Mouse (Mus musculus) MEL-GATA-1-ER (cell line): ENCODE results near the gene Plekho1.
A peak's percentile ranks its signal among the peaks of the same experiment; 100 is the strongest.
"Not testable (repeated sequence)": the region's sequence is repeated elsewhere in the genome, so short reads cannot be mapped to it uniquely, and the experiment has no call there.

Experiments used
- DNase-seq: peaks from one replicate; pipeline ENCODE4 v3.0.0-alpha.2; 2012; ENCODE audit warnings: low read depth; ENCODE audit errors: extremely low read depth

The Plekho1 gene

DNA sequence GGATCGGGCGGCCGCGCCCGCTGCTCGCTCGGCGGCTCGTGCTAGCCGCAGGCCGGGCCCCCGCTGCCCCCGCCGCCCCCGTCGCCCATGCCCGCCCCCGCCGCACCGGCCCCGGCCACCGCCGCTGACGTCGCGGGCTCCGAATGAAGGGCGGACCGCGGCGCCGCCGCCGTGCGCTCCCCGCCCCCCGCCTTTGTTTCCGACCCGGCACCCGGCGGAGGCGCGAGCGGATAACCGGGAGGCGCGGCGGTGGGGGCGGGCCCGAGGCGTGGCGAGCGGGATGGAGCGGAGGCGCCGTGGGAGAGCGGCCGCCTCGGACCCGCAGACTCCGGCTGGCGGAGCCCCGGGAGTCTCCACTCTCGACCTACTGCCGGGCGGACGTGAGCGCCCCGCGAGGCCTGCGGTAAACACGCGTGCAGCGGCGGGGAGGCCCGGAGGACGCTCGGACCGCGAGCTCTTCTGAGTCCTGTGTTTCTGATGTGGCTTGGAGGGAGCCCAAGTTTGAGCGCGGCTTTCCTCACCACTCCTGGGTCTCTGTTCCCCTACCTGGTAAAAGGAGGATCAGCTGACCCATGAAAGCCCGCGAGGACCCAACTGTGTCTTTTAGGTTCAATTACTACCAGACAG is at the start of gene Plekho1:
Plekho1 (minus strand) TSS at position 200 of the 627 bp plus-strand sequence.
- no peak for DNase-seq

DNA sequence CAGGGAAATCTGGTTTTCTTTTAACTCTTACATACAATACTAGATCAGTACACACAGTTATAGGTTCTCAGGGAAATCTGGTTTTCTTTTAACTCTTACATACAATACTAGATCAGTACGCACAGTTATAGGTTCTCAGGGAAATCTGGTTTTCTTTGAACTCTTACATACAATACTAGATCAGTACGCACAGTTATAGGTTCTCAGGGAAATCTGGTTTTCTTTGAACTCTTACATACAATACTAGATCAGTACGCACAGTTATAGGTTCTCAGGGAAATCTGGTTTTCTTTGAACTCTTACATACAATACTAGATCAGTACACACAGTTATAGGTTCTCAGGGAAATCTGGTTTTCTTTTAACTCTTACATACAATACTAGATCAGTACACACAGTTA is 48.8 kb upstream of the Plekho1 start:
- DNase-seq: not testable (repeated sequence)

- no peak for DNase-seq
Measured at GRCm38 (mm10) chr3:96043104-96043503, 47.3 kb upstream of the Plekho1 start.

- DNase-seq: no peak
Measured at GRCm38 (mm10) chr3:96041079-96041478, 45.3 kb upstream of the Plekho1 start.

DNA sequence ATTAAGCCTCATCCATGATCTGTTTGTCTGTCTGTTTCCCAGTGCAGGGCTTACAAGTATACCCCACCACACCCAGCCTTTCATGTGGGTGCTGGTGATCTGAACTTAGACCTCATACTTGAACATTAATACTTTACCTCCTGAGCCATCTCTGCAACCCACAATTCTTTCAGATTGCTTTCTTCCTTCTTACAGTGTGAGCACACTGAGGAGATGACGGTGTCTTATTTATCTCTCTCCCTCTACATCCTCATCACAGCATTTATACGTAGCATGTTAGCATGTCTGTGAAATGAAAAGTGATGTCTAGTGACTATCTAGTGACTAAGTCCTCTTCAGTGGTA is 44.8 kb upstream of the Plekho1 start:
- DNase-seq: no peak

DNA sequence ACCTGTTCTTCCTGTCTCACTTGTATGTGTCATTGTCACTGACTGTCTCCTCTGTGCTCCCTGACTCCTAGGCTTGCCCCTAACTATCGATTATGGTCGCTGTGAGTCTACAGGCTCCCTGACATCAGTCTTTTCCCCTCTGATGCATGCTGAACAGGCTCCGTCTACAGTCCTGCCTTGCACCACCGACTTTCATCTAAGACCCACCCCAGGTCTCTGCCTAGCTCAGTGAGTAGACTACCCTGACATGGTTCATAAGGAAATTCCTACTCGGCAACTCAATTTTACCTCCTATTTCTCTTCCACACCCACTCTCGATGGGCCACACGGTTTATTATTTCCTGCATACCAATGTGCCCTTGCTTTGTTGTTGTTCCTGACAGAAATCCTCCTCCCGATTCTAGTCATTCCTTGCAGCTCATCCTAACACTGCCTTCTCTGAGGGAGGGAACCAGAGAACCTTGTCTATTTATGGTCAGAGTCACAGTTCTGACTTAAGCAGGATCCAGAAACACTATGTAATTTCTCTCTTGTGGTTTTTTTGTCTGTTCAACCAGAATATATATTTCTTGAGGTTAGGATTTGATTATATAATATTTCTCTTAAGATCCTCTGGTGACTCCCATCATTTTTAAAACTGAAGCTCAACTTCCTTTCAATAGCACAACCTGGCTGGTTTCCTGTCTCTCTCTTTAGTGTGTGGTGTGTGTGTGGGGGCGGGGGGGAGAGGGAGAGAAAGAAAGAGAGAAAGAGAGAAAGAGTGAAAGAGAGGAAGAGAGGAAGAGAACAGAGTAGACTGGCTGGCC is 44.3 kb upstream of the Plekho1 start:
- DNase-seq: no peak

DNA sequence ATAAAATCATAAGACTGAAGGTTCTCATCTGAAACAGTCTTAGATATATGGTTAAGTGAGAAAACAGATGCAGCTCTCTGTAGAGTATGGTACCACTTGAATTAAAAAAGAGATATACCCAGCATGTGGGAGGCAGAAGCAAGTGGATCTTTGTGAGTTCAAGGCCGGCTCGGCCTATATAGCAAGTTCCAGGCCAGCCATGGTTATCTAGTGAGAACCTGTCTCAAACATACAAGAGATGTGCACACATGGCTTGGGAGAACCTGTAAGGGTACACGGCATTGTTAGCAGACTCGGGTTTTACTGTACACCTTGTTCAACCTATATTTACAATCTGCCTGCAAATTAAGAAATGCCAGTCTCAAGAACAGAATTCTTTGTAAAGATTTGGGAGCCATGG is 43.0 kb upstream of the Plekho1 start:
- no peak for DNase-seq

DNA sequence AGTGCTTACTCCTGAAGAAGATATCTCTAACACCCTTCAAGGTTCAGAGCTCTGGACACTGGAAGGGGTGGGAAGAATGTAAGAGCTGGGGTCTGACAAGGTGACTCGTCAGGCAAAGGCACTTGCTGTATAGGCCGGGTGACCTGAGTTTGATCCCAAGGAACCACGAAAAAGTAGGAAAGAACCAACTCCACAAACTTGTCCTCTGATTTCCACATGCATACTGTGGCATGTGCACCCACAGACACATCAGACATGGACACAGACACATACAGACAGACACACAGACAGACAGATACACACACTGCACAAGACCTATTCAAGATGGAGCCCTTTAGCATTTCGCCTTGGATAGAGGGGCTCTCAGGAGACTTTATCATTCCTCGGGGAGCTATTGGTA is 42.4 kb upstream of the Plekho1 start:
- no peak for DNase-seq

- DNase-seq: no peak
Measured at GRCm38 (mm10) chr3:96036796-96037195, 41.0 kb upstream of the Plekho1 start.

- DNase-seq: no peak
Measured at GRCm38 (mm10) chr3:96033046-96033445, 37.2 kb upstream of the Plekho1 start.

GRCm38 (mm10) chr3:96032652-96033017 is 36.8 kb upstream of the Plekho1 start:
- DNase-seq: no peak

DNA sequence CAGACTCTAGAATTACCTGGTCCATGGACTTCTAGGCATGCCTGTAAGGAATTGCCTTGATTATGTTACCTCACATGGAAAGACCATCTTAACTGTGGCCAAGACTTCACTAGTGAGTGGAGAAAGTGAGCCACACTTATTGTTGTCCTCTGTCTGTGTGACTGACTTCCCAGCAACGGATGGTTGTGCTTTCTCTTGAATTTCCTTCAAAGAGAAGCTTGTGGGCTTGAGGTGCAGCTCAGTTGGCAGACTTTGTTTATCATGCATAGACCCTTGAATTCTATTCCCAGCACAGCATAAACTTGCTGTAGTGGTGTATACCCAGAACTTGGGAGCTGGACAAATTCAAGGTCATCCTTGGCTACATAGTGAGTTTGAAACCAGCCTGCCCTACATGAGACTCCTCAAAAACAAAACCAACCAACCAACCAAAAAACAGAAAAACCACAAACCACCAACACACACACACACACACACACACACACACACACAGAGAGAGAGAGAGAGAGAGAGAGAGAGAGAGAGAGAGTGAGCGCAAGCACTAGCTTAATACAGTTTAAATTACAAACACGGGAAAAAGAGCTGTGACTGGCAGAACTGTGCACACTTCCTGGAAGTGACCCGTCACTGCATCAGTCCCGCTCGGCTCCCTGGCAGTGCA is 36.3 kb upstream of the Plekho1 start:
- no peak for DNase-seq

DNA sequence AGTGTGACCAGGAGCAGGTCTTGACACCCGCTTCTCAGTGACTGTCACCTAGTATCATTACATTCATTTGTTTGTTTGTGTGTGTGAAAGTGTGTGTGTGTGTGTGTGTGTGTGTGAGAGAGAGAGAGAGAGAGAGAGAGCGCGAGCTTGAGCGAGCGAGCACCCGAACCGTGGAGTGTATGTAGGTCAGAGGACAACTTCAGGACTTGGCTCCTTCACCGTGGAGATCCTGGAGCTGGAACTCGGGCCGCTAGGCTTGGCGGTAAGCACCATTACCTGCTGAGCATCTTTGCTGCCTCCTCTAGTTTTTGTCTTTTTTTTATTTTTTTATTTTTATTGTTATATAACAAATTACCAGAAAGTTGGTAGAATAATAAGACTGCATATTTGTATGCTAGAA is 34.0 kb upstream of the Plekho1 start:
- DNase-seq: no peak

- no peak for DNase-seq
Measured at GRCm38 (mm10) chr3:96029336-96029735, 33.5 kb upstream of the Plekho1 start.

DNA sequence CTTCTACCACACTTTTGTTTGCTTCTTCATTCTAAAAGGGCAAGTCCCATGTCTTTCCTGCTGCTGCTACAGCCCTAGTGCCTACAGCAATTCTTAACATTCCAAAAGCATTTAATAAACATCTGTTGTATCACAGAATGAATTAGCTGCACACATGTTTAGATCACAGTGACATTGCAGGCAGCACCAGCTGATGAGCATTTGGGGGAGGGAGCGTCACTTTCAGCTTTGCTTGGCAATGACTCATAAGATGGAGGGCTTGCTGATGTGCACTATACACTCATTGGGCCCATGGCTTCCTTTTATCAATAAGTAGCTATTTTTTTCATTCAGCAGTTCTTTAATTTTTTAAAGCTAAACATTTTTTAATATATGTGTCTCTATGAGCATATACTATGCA is 32.1 kb upstream of the Plekho1 start:
- no peak for DNase-seq

- no peak for DNase-seq
Measured at GRCm38 (mm10) chr3:96027145-96027544, 31.3 kb upstream of the Plekho1 start.

DNA sequence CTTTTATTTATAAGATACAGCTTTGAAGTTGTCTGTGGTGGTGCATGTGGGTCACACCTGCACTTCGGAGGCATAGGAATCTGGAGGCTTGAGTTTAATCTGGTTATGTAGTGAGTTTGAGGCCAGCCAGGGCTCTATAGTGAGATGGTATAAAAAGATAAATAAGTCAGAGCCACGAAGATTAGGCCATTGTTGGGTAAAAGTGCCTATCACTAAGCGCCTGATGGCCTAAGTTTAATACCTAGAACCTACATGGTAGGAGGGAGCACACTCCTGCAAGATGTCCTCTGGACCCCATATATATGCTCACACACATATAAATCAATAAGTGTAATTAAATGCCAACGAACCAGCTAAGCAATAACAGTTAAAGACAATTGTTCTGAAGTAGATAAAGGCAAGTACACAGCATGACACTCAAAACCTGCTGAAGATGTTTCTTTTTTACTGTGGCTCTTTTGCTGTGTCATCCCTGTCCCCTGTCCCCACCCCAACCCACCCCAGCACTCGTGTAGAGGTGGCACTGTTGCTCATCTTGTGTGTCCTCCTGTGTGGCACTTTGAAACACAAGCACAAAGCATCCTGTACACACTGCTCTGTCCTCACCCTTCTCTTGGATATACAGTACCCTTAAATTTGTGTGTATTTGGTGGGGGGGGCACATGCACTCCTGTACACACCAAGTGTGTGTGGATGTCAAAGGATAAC is 25.8 kb upstream of the Plekho1 start:
- DNase-seq: no peak

GRCm38 (mm10) chr3:96020735-96021134 is 24.9 kb upstream of the Plekho1 start:
- DNase-seq: no peak

GRCm38 (mm10) chr3:96017461-96017860 is 21.7 kb upstream of the Plekho1 start:
- peak; percentile 47 for DNase-seq

- DNase-seq: no peak
Measured at GRCm38 (mm10) chr3:96016257-96016889, 20.6 kb upstream of the Plekho1 start.

GRCm38 (mm10) chr3:96015681-96016080 is 19.9 kb upstream of the Plekho1 start:
- no peak for DNase-seq

DNA sequence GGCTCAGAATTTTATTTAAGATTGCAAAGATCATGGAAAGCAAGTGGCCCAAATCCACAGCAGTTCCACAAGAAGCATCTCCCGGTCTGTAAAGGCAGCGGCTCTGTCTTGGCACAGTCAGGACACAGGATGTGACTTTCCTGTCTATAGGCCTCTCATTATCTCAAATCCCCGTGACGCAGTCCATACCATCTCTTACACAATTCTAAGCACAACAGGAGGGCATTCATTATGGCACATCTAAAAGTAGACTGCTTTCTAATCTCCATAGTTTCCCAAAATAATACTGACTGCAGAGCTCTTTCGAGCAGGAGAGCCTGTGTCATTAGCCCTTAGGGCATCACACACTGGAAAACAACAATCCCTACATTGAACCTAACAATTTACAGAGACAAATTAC is 17.0 kb upstream of the Plekho1 start:
- DNase-seq: no peak
